Mouse (Mus musculus) bone marrow macrophage, adult 2 months (primary cell): ENCODE measurements around the gene Shc1.

Experiments
- CTCF ChIP-seq: IDR thresholded peaks from 2 replicates; pipeline ENCODE4 v1.5.1; 2012; ENCODE audit warnings: low read depth, mild to moderate bottlenecking, low read length, moderate library complexity
- POLR2A ChIP-seq: IDR thresholded peaks from 2 replicates; pipeline ENCODE4 v1.6.1; 2012; ENCODE audit warnings: mild to moderate bottlenecking, low read depth, low read length, borderline replicate concordance

DNA sequence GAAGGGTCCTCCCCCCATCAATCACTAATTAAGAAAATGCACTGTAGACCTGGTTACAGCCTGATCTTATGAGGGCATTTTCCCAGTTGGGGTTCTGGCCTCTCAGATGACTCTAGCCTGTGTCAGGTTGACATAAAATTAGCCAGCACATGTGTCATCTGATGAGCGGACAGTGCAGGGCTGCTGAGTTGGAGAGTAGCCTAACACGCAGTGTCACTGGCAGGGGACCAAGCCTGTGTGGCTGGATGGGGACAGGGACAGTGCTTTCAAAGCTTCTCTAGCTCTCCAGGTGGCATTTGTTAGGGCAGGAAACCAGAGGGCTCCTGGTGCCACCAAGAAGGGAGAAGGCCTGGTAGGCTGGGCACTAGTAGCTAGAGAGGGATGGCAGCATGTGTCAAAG lies 22.4 kb downstream of the Shc1 start:
- no peak for TF ChIP-seq POLR2A
- TF ChIP-seq CTCF = no peak
